Mouse (Mus musculus) E14TG2a.4 (cell line): ENCODE measurements at regions not wholly inside any gene's neighbourhood (a gene's known extent, or its start where the extent isn't known, plus 50 kb on each side); places are given as distances from the start of the nearest gene placed in this dataset.

Experiments used
- CTCF ChIP-seq: conservative IDR thresholded peaks from 2 replicates; pipeline ENCODE4 v1.5.1; 2014; ENCODE audit warnings: low read length
- NANOG ChIP-seq: IDR thresholded peaks from 2 replicates; pipeline ENCODE4 v1.6.1; 2014; ENCODE audit warnings: borderline replicate concordance, low read length, mixed read lengths
- POU5F1 ChIP-seq: IDR thresholded peaks from 2 replicates; pipeline ENCODE4 v1.6.1; 2014; ENCODE audit warnings: low read length, borderline replicate concordance

DNA sequence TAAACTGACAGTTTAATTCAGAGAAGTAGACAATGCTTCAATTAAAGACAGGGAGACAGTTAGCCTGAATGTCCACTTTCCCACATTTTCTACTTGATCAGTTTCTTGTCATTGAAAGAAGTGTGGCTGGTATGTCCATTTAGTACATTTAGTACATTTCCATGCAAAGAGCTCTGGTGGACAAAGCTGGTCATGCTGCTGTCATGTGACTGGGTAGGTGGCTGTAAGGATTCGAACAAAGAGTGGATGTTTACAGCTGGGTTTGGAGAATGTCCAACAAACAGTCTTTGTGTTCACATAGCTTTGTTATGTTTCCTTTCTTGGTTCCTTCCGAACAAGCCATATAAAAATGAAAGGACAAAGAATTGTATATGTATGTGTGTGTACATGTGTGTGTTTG, 241.3 kb downstream of the Ahr start:
- TF ChIP-seq CTCF = no peak
- TF ChIP-seq NANOG = no peak
- no peak for TF ChIP-seq POU5F1
